Mouse (Mus musculus) megakaryocyte, embryonic 14.5 days (primary cell): ENCODE data around the gene Hs6st3.

Source experiments
- FLI1 ChIP-seq: IDR thresholded peaks from 2 replicates; pipeline ENCODE4 v1.6.1; 2012; ENCODE audit warnings: low read length, inconsistent platforms, mixed read lengths
- GATA1 ChIP-seq: IDR thresholded peaks from 3 replicates; pipeline ENCODE4 v1.6.1; 2012; ENCODE audit warnings: mixed read lengths, low read length, inconsistent platforms, borderline replicate concordance

GRCm38 (mm10) chr14:119283951-119284350 is 145.8 kb downstream of the Hs6st3 start:
- TF ChIP-seq GATA1 (no peak), FLI1 (no peak)
